Mouse (Mus musculus) embryonic fibroblast, embryonic 13.5 days (primary cell): Measurements from ENCODE around the gene Zfp286. TPM values are rescaled to one million over a fixed set of nuclear protein-coding genes. Genes with fewer than 3 reads are reported as not detected.

ENCODE experiments used
- H3K27ac ChIP-seq: 2 replicates; pipeline ENCODE4 v1.5.1; 2012; ENCODE audit warnings: low read length, control low read depth, inconsistent platforms; ENCODE audit not compliant: insufficient read depth
- H3K4me1 ChIP-seq: 2 replicates; pipeline ENCODE4 v1.6.1; 2011; ENCODE audit warnings: low read length; ENCODE audit not compliant: control insufficient read depth, insufficient read depth
- H3K4me3 ChIP-seq: 2 replicates; pipeline ENCODE4 v1.5.1; 2011; ENCODE audit warnings: mild to moderate bottlenecking, control low read depth, low read length; ENCODE audit not compliant: insufficient read depth
- CTCF ChIP-seq: IDR thresholded peaks from 2 replicates; pipeline ENCODE4 v1.5.1; 2011; ENCODE audit warnings: mild to moderate bottlenecking, control low read depth, low read length, moderate library complexity, borderline replicate concordance; ENCODE audit not compliant: insufficient read depth
- POLR2A ChIP-seq: IDR thresholded peaks from 2 replicates; pipeline ENCODE4 v1.6.1; 2011; ENCODE audit warnings: low read depth, mild to moderate bottlenecking, control low read depth, low read length, moderate library complexity
- polyA plus RNA-seq: library from polyadenylated mRNA; stranded (reverse); fragments of >200 nt; gene quantifications from 2 replicates; pipeline ENCODE4 v1.2.4, GENCODE M21; 2011; ENCODE audit warnings: low read depth; ENCODE audit not compliant: missing spikeins, insufficient read length

Zfp286 gene
- polyA plus RNA-seq, 1 experiment = 7.6 TPM

DNA sequence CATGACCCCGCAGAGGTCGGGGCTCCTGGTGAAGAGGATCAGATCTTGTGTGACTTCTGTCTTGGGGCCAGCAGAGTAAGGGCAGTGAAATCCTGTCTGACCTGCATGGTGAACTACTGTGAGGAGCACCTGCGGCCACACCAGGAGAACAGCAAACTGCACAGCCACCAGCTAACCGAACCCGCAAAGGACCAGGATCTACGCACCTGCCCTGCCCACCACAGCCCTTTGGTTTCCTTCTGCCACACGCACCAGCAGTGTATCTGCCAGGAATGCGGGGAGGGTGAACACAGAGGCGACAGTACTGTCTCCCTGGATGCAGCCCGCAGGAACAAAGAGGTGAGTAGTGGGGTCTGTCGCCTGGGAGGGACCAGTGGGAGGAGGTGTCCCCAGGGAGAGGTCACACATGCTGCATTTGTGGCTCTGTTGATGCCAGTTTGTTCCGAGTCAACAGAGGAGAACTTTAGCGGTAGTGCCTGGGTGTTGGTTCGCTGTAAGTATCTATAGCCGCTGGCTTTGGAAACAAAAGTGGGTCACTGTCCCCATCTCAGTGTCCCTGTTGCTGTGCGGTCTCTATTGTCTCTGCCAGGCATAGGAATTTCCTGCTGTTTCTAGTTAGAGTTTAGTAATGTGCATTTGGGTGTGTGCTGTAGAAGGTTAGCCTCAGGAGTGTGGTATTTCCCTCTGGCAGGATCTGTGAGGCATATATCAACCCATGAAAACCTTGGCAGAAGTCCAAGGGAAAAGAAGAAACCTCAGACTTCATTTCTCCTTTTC is 31.6 kb upstream of the Zfp286 start:
- peak overlapping the region; percentile 81 for H3K27ac ChIP-seq
- TF ChIP-seq POLR2A = peak; percentile 45
- no peak for TF ChIP-seq CTCF
- peak overlapping the region; percentile 79 for H3K4me3 ChIP-seq

DNA sequence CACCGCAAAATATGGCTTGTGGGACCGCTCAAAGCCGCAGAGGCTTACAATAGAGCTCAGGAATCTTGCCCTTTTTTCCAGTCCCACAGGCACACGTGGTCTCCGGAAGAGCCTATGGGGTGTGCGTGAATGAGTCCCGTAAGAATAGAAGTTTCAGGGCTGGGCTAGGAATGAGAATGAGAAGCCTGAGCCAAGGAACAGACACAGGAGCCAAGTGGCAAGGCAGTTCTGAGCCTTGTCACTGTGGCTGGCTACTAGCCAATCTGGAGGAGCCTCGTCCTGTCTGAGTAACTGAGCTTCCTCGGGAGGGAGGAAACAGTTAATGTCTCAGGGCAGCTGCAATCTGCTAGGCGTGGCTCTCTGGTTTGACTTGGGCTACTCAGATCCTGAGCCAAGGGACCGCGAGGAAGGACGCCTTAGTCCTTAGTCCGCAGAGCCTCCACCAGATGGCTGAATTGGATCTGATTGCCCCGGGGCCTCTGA is 30.8 kb upstream of the Zfp286 start, which contains the start of gene Trim16:
Gene Trim16, plus strand, starts transcription at position 173 of the 483 bp plus-strand sequence.
- H3K4me1 ChIP-seq = peaks cover 5% of the 10 kb centered on the region
- TF ChIP-seq CTCF (no peak), POLR2A (peak; percentile 71)
- H3K27ac ChIP-seq = peak within 1 kb of the TSS; percentile 81
- peak within 1 kb of the TSS; percentile 79 for H3K4me3 ChIP-seq

More for the DNA sequence above, 31.6 kb upstream of the Zfp286 start:
- H3K4me1 ChIP-seq = peaks cover 5% of the 10 kb centered on the region

DNA sequence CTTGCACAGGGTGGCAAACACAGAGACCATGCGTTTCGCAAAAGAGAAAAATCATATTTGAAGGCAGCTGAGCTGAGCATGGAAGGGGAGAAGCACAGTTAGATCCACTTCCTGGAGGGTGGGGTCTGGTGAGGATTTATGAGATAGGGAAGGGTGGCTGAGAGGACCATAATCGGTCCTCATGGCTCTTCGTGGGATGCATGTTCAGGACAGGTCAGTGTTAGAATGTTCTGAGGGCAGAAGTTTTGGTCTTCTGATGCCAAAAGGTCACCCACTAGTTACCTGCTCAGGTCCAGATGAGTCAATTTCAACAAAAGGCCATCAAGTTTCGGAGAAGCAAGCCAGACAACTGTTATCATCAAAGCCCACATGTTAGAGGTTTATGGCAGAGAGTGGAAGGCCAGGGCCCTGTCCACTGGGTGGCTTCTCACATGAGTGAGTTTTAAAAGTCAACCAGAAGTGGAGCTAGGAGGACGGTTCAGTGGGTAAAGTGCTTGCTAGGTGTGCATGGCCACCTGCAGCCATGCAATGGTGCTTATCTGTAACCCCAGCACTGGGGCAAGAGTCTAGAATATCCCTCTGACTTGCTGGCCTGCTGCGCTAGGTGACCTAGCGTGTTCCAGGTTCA is 29.9 kb upstream of the Zfp286 start:
- TF ChIP-seq POLR2A (no peak), CTCF (no peak)
- H3K27ac ChIP-seq = peak overlapping the region; percentile 55
- peaks cover 5% of the 10 kb centered on the region for H3K4me1 ChIP-seq
- no peak overlapping the region for H3K4me3 ChIP-seq

DNA sequence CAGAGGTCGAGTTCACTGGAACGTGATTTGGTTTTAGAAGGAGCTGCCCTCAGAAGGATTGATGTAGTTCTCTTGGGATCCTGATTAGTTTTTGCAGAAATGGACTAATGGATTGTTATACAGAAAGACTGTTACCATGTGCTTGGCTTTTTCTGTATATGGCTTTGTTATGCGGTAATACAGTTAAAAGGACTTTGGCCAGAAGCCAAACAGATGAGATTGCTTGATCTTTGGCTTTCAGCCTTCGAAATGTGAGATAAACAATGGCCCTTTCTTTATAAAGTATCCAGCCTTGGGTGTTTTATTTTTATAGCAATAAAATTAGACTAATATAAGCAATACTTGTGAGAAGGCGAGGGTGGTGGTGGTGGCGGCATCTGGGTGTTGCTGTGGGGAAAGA is 27.3 kb upstream of the Zfp286 start:
- H3K27ac ChIP-seq = no peak overlapping the region
- H3K4me3 ChIP-seq = no peak overlapping the region
- H3K4me1 ChIP-seq = peaks cover 8% of the 10 kb centered on the region
- no peak for TF ChIP-seq POLR2A
- TF ChIP-seq CTCF = no peak

DNA sequence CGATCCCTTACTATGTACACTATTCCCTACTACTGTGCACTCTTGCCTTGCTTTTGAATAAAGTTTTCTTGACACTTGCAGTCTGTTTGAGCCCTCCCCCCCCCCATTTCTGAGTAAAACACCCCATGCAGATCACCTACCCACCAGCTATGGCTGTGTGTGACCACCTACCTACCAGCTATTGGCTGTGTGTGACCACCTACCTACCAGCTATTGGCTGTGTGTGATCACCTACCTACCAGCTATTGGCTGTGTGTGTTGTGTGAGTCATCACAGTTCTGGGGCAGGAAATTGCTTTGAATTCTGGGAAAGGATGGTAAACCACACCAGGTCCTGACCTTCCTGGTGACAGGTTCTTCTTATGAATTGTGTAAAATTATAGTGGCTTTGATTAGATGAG is 26.2 kb upstream of the Zfp286 start:
- peaks cover 8% of the 10 kb centered on the region for H3K4me1 ChIP-seq
- no peak overlapping the region for H3K27ac ChIP-seq
- H3K4me3 ChIP-seq = no peak overlapping the region
- TF ChIP-seq CTCF (no peak), POLR2A (no peak)

DNA sequence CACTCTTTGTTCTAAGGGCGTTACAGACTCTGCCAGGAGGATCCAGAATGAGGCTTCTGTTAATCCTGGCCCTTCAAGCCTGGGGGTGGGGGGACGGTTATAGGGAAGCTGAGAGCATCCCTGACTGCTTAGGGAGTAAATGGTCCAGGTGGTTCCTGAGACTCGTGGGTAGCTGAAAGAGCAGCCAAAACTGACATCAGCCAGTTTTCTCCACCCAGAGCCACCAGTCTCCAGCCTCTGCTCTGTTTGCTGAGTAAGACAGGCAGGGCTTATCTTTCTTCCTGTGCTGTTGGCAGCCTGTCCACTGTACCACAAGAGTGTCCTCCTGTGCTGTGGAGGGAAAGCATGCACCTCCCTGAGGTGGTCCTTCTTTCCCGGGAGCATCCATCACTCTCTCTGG is 25.4 kb upstream of the Zfp286 start:
- no peak overlapping the region for H3K27ac ChIP-seq

DNA sequence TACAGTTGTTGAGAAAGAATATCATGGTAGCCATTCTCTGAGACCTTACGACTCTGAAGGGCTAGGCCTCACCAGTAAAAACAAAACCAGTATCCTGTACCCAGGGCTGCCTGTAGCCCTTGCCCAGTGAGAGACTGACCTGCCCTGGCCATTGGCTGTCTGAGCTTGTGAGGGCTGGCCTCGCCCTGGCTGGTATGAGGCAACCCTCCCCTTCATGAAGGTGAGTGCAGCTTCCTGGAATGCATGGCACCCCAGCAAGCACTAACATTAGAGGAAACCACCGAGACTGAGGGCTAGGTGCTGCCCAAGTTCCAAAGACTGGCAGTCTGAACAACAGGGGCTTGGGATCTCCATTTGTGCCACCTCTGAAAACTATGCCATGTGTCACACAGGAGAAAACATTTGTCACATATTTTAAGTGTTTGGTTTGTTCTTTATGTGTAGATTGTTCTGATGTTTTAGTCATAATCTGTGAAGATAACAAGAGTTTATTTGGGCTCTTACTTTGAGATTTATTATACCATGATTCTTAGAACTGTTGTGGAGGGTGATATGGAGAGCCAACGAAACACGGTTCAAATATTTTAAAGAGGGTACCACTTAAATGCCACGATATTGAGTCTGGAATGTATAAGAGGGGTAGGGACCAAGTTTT is 24.8 kb upstream of the Zfp286 start:
- Histone ChIP-seq H3K27ac (no peak overlapping the region), H3K4me3 (no peak overlapping the region), H3K4me1 (0 out of 2 replicates have a peak, but pooled peaks cover 4% of the 10 kb centered on the region)
- TF ChIP-seq POLR2A = no peak
- TF ChIP-seq CTCF = no peak

More for the DNA sequence above, 25.4 kb upstream of the Zfp286 start:
- no peak overlapping the region for H3K4me3 ChIP-seq
- peaks cover 8% of the 10 kb centered on the region for H3K4me1 ChIP-seq
- TF ChIP-seq POLR2A = no peak
- no peak for TF ChIP-seq CTCF

DNA sequence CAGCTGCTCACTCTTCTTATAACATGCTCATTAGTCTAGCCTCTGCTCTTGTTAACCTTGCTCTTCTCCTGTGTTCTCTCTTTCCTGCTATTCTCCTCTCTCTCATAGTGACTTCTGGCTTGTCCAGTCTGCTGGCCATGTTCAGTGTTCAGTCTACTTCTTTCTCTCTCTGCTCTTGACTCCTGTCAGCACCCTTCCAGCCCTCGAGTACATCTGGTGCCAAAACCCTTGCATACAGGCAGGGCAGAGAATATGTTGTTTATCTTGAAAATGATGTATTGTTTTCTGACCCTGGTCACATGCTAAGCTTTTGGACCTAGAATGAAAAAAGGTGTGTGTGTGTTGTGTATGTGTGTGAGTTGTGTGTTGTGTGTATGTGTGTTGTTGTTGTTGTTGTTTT is 24.2 kb upstream of the Zfp286 start:
- TF ChIP-seq CTCF (no peak), POLR2A (no peak)
- Histone ChIP-seq H3K4me1 (0 out of 2 replicates have a peak, but pooled peaks cover 4% of the 10 kb centered on the region), H3K27ac (no peak overlapping the region), H3K4me3 (no peak overlapping the region)

DNA sequence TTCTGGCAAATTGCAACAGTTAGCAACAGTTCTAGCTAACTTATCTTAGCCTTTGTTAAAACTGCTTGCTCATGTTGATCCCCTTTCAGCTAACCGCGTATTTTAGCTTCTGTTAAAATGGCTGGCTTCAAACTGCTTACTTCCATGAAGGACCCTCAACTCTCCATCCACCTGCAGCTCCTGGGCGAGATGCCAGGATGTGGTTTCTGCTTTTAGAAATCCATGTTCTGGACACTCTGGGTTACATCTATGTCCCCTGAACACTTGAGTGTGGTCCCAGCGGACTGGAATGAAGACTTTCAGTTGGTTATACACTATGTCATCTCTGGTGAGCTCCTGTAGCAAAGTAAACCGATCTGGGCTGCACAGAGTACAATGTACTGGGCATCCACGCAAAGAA is 23.0 kb upstream of the Zfp286 start:
- no peak overlapping the region for H3K4me3 ChIP-seq
- no peak overlapping the region for H3K27ac ChIP-seq
- 0 out of 2 replicates have a peak, but pooled peaks cover 4% of the 10 kb centered on the region for H3K4me1 ChIP-seq
- TF ChIP-seq POLR2A = no peak
- TF ChIP-seq CTCF = no peak

DNA sequence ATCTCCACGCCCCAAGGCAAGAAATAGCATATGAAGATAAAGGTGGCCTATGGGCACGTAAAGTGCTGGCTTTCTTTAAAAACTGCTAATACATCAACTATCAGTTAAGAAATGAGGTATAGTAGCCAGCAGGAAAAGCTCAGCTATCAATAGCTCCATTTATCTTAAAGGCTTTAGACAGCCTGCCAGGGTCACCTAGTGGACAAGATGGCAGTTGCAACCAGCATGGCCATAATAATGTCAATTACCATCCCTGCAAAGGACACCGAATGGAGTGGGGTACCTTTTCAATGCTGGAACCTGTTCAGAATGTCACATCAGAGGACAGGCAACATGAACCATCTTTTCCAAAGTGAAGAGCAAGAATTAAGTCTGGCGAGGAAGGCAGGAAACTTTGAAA is 19.9 kb upstream of the Zfp286 start:
- TF ChIP-seq CTCF (no peak), POLR2A (no peak)
- H3K27ac ChIP-seq = no peak overlapping the region
- H3K4me3 ChIP-seq = no peak overlapping the region
- 0 out of 2 replicates have a peak, but pooled peaks cover 4% of the 10 kb centered on the region for H3K4me1 ChIP-seq
